Mouse (Mus musculus): Measurements from ENCODE around the gene Wdr77. TPM values are rescaled to one million over a fixed set of nuclear protein-coding genes. Genes with fewer than 3 reads are reported as not detected.
"Not testable (repeated sequence)": the region's sequence is repeated elsewhere in the genome, so short reads cannot be mapped to it uniquely, and the experiment has no call there.

Wdr77 gene
- polyA plus RNA-seq, 2 experiments, result 21.3 to 32.4 TPM

GRCm38 (mm10) chr3:105915281-105915680, 43.9 kb upstream of the Wdr77 start:
- H3K4me2 ChIP-seq (ENCODE audit: low read depth), result no peak overlapping the region
- no peaks in the 10 kb centered on the region for H3K36me3 ChIP-seq (replicated peaks; ENCODE audit: control insufficient read depth, insufficient read depth, low read depth)
- H3K4me3 ChIP-seq (ENCODE audit: insufficient read depth in 1 of 2, low read depth in 2 of 2, low read length in 2 of 2), result no peak overlapping the region
- no peaks in the 10 kb centered on the region for H3K27me3 ChIP-seq (ENCODE audit: control insufficient read depth, insufficient read depth, low read length)
- H3K27ac ChIP-seq, result no peak overlapping the region
- H3K9ac ChIP-seq (replicated peaks), result no peak overlapping the region
- H3K4me1 ChIP-seq (replicated peaks; ENCODE audit: control insufficient read depth in 2 of 2, insufficient read depth in 2 of 2, low read length in 1 of 2), result peaks cover 37 to 56% of the 10 kb centered on the region in 2 experiments
- H3K9me3 ChIP-seq (ENCODE audit: control insufficient read depth, low read length), result no peaks in the 10 kb centered on the region
- ATAC-seq (ENCODE audit: insufficient read depth) (no peak), DNase-seq (ENCODE audit: low read depth in 3 of 3, low spot score in 3 of 3) (no peak)
- WGBS (ENCODE audit: insufficient replicate concordance), result 26% methylated on average over 1 of the region's 1 CpGs
- TF ChIP-seq CTCF (IDR thresholded peaks at IDR 0.05; ENCODE audit: low read depth) (no peak), EP300 (IDR thresholded peaks at IDR 0.05; ENCODE audit: low read depth) (no peak)

- not testable (repeated sequence) for H3K4me2 ChIP-seq (ENCODE audit: low read depth); ATAC-seq (ENCODE audit: insufficient read depth); DNase-seq (ENCODE audit: low read depth in 3 of 3, low spot score in 3 of 3); H3K9me3 ChIP-seq (ENCODE audit: control insufficient read depth, low read length); H3K27ac ChIP-seq; H3K36me3 ChIP-seq (replicated peaks; ENCODE audit: control insufficient read depth, insufficient read depth, low read depth); H3K4me3 ChIP-seq (ENCODE audit: insufficient read depth in 1 of 2, low read depth in 2 of 2, low read length in 2 of 2); H3K9ac ChIP-seq (replicated peaks); H3K27me3 ChIP-seq (ENCODE audit: control insufficient read depth, insufficient read depth, low read length)
- H3K4me1 ChIP-seq (replicated peaks; ENCODE audit: control insufficient read depth in 2 of 2, insufficient read depth in 2 of 2, low read length in 1 of 2), result peaks cover 37 to 53% of the 10 kb centered on the region in 2 experiments
These were observed 42.7 kb upstream of the Wdr77 start for GRCm38 (mm10) chr3:105916455-105916854.

- H3K27me3 ChIP-seq (ENCODE audit: control insufficient read depth, insufficient read depth, low read length), result no peaks in the 10 kb centered on the region
- no peak for ATAC-seq (ENCODE audit: insufficient read depth)
- no peak overlapping the region for H3K4me3 ChIP-seq (ENCODE audit: insufficient read depth in 1 of 2, low read depth in 2 of 2, low read length in 2 of 2)
- TF ChIP-seq CTCF (IDR thresholded peaks at IDR 0.05; ENCODE audit: low read depth), result no peak
- TF ChIP-seq EP300 (IDR thresholded peaks at IDR 0.05; ENCODE audit: low read depth), result no peak
- no peak overlapping the region for H3K4me2 ChIP-seq (ENCODE audit: low read depth)
- 26% methylated on average over 10 of the region's 10 CpGs for WGBS (ENCODE audit: insufficient replicate concordance)
- no peak overlapping the region for H3K9ac ChIP-seq (replicated peaks)
- no peak overlapping the region for H3K27ac ChIP-seq
- no peak for DNase-seq (ENCODE audit: low read depth in 3 of 3, low spot score in 3 of 3)
- peaks cover 34 to 44% of the 10 kb centered on the region in 2 experiments for H3K4me1 ChIP-seq (replicated peaks; ENCODE audit: control insufficient read depth in 2 of 2, insufficient read depth in 2 of 2, low read length in 1 of 2)
- no peaks in the 10 kb centered on the region for H3K36me3 ChIP-seq (replicated peaks; ENCODE audit: control insufficient read depth, insufficient read depth, low read depth)
- no peaks in the 10 kb centered on the region for H3K9me3 ChIP-seq (ENCODE audit: control insufficient read depth, low read length)
These were observed 41.4 kb upstream of the Wdr77 start for GRCm38 (mm10) chr3:105917656-105918354.

GRCm38 (mm10) chr3:105918355-105918745, 40.8 kb upstream of the Wdr77 start:
- Histone ChIP-seq H3K27me3 (ENCODE audit: control insufficient read depth, insufficient read depth, low read length) (no peaks in the 10 kb centered on the region), H3K27ac (no peak overlapping the region), H3K4me1 (replicated peaks; ENCODE audit: control insufficient read depth in 2 of 2, insufficient read depth in 2 of 2, low read length in 1 of 2) (peaks cover 31 to 41% of the 10 kb centered on the region in 2 experiments), H3K9ac (replicated peaks) (no peak overlapping the region), H3K4me2 (ENCODE audit: low read depth) (no peak overlapping the region), H3K9me3 (ENCODE audit: control insufficient read depth, low read length) (no peaks in the 10 kb centered on the region), H3K4me3 (ENCODE audit: insufficient read depth in 1 of 2, low read depth in 2 of 2, low read length in 2 of 2) (no peak overlapping the region), H3K36me3 (replicated peaks; ENCODE audit: control insufficient read depth, insufficient read depth, low read depth) (no peaks in the 10 kb centered on the region)
- no peak for DNase-seq (ENCODE audit: low read depth in 3 of 3, low spot score in 3 of 3)
- ATAC-seq (ENCODE audit: insufficient read depth), result no peak
- WGBS (ENCODE audit: insufficient replicate concordance), result 40% methylated on average over 3 of the region's 3 CpGs
- TF ChIP-seq EP300 (IDR thresholded peaks at IDR 0.05; ENCODE audit: low read depth) (no peak), CTCF (IDR thresholded peaks at IDR 0.05; ENCODE audit: low read depth) (no peak)

GRCm38 (mm10) chr3:105920743-105921142, 38.4 kb upstream of the Wdr77 start:
- H3K4me3 ChIP-seq (ENCODE audit: insufficient read depth in 1 of 2, low read depth in 2 of 2, low read length in 2 of 2); H3K36me3 ChIP-seq (replicated peaks; ENCODE audit: control insufficient read depth, insufficient read depth, low read depth); DNase-seq (ENCODE audit: low read depth in 3 of 3, low spot score in 3 of 3); H3K9ac ChIP-seq (replicated peaks); H3K27ac ChIP-seq; ATAC-seq (ENCODE audit: insufficient read depth); H3K9me3 ChIP-seq (ENCODE audit: control insufficient read depth, low read length); H3K27me3 ChIP-seq (ENCODE audit: control insufficient read depth, insufficient read depth, low read length); H3K4me2 ChIP-seq (ENCODE audit: low read depth): not testable (repeated sequence)
- peaks cover 10 to 30% of the 10 kb centered on the region in 2 experiments for H3K4me1 ChIP-seq (replicated peaks; ENCODE audit: control insufficient read depth in 2 of 2, insufficient read depth in 2 of 2, low read length in 1 of 2)
